Mouse (Mus musculus): ENCODE data around the gene Wrap53.

DNA sequence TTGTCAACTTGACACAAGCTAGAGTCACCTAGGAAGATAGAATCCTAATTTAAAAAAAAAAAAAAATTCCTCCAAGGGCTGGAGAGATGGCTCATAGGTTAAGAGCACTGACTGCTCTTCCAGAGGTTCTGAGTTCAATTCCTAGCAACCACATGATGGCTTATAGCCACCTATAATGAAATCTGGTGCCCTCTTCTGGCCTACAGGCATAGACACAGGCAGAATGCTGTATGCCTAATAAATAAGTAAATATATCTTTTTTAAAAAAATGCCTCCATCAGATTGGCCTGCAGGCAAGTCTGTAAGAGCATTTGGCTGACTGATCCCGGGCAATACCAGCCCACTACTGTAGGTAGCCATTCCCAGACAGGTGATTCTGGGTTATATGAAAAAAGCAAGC, 45.1 kb downstream of the Wrap53 start:
- TF ChIP-seq CTCF (IDR thresholded peaks at IDR 0.05; ENCODE audit: insufficient read depth, low read length) = no peak
- no peak for TF ChIP-seq POLR2A (IDR thresholded peaks at IDR 0.05; ENCODE audit: borderline replicate concordance, extremely low read depth, low read depth, low read length)

Data from lung, adult 2 months (tissue).